Mouse (Mus musculus) layer of hippocampus, postnatal 10 days (tissue): ENCODE data around the gene Slc19a1. TPM values are rescaled to one million over a fixed set of nuclear protein-coding genes. Genes with fewer than 3 reads are reported as not detected.

ENCODE experiments used
- DNase-seq, 2 experiments: peaks; one replicate each; pipeline ENCODE4 v3.0.0; 2021; ENCODE audit warnings: low spot score in 2 of 2
- total RNA-seq, 2 experiments: library from RNA; stranded (reverse); gene quantifications; 2 replicates each; pipeline ENCODE4 v1.2.3; 2021

The Slc19a1 gene
- total RNA-seq, 2 experiments from 2014 or later, result 26.5 to 26.7 TPM

DNA sequence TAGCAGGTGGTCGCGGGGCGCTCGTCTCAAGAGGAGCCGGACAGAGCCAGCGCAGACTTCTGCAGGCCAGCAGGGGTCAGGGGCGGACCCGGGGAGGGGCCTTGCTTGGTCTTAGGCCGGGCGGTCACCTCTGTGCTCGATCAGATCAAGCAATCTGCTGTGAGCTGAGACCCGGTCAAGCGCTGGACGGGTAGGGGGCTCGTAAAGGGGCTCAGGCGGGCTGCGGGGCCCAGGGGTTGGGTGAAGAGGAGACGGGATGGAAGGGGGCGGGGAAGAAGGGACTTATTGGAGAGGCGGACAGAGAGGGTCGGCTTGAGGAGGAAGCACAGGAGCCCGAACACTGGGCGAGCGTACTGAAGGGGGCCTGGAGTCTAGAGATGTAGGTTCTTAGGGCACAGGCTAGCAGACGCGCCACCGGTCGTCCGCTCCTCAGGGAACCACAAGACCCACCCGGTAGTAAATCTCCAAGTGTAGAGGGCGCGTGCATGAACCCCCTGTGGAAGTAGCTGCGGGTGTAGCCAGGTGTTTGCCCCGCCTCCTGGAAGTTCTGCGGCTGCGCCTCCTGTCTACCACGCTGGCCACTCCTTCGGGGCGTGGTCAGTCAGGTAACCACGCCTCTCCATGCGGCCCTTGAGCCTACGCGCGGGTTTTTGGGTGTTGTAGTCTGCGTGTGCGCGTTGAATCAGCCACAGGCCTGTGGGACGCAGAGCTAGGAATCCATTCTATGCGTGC lies 716 bp downstream of the Slc19a1 start:
- peak; percentile 91 to 95 for DNase-seq

DNA sequence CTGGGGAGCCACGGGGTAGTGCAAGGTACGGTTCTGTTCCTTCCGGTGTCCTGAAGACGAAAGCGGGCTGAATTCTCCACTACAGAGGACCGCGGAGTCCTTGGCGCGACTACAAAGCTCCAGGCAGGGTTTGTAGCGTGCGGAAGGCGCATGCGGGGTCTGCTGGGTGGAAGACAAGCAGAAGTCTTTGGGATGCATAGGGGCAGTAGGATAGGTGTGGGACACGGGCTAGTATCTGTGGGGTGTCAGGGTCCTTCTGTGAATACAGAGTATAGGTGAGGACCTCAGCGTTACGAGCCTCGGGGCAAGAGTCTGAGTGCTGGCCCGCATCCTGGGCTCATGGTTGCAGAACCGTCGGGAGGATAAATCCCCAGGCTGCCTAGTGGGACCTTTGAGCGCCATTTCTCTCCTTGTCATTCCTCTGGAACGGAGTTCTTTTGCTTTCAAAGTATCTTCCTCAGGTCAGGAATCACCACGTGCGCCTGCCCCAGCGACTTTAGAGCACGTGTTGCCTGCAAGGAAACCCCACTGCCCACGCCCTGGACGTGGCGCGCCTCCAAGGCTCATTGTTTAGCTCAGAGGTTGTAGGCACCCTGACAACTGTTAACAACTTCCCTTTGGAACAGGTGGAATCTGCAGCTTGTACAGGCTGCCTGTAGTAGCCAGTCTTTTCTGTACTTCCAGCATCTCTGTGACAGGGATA lies 1.4 kb downstream of the Slc19a1 start:
- peak; percentile 61 to 71 for DNase-seq

DNA sequence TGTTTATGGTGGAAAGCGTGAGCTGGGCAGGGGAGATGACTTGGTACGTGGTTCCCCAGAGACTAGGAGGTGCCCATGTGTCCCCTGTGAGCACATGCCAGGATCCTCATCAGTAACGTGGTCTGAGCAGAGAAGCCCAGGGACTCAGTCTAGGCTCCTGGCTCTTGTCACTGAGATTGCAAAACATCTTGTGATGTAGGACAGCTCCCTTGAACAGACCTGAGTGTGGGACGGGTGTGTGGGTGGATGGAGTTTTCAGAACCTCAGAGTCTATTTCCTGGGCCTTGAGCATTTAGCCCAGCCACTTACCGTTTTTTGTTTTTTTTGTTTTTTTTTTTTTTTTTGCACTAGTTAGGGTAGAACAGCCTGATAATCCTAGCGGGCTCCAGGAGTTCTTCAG lies 3.4 kb downstream of the Slc19a1 start:
- no peak for DNase-seq

DNA sequence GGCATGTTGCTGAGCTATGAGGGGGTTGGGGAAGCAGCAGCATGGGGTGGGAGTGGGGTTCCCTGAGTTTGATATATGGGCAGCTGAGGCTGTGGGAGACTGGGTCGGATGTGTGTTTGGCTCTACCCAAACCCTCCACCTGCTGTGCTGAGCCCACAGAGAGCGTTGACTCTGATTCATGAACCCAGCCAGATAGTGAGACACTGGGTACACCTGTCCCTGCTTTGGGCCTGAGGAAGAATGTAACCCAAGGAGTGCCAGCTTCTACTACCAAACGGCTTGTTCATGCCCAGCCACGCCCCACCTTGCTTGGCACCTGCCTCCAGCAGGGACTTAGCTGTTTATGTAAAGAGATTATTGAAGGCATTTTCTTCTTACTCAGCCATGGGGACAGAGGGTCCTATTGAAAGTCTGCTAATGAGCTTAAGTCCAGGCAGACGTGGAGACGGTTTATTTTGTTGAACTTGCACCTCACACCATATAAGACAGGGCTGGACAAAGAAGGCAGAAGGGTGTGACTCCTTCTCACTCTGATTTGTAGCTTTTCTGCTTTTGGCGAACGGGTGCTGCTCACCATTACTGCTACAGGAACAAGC lies 6.6 kb downstream of the Slc19a1 start:
- no peak for DNase-seq

DNA sequence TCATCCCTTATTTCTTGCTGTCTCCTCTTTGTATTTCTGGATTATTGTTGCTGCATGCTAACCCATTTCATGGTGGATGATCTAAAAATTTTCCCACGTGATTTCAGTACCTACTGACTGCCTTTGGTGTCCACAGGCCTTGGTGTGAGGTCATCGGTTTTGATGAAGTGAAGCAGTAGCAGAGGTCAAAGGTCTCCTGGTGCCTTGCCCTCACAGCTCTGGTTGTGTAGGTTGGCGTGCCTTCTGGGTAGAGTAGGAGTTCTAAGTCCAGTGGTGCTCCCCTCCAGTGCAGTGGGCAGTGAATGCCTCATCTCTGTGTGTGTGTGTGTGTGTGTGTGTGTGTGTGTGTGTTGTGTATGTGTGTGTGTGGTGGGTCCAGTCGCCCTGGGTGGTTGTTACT lies 16.2 kb downstream of the Slc19a1 start:
- DNase-seq, result no peak

DNA sequence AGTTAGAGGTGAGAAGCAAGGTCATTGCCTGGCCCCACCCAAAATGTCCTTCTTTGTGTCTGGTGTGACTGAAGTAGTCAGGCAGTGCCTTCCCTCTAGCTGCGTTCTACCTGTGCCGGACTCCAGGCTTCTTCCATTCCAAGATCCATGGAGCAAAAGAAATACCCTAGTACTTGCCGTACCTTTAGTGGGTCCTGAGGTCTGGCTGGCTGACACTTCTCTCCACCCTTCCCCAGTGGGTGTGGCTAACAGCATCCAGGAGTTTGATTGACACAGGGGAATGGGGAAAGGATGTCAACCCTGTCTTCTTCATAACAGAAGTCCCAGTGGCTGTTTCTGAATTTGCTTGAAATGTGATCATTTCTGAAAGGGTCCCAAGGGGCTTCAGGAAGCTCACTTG lies 16.6 kb downstream of the Slc19a1 start:
- DNase-seq, result no peak

DNA sequence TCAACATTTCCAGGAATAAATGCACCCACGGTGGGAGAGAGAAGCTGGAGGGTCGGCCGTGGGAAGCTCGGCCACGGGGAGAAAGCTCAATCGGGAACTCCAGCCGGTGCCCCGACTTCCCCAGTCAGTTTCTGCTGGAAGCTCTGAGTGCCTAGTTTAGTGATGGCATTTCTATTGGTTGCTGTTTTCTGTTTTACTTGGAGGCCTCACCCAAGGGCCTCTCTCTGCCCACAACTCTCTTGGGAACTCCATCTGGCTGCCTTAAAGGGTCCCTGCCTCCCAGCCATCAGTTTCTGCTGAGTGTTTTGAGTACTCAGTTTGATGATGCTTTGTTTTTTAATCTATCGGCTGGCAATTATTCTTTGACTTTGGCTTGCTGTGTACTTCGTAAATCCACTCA lies 24.7 kb downstream of the Slc19a1 start:
- DNase-seq, result no peak

DNA sequence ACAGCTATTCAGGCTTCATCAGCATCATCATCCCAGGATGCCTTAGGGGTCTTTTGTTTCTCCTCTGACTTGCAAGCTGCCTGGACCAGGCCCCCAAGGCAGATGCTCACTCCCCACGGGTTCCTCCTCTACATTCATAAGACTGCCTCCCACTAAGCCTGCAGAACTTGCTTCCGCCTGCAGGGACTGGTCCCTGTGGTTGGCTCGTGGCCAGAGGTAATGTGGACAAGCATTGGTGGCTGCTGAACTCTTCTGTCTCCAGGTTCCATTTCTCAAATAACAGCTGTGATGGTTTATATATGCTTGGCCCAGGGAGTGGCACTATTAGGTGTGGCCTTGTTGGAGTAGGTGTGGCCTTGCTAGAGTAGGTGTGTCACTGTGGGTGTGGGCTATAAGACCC lies 29.4 kb downstream of the Slc19a1 start:
- DNase-seq, result no peak

DNA sequence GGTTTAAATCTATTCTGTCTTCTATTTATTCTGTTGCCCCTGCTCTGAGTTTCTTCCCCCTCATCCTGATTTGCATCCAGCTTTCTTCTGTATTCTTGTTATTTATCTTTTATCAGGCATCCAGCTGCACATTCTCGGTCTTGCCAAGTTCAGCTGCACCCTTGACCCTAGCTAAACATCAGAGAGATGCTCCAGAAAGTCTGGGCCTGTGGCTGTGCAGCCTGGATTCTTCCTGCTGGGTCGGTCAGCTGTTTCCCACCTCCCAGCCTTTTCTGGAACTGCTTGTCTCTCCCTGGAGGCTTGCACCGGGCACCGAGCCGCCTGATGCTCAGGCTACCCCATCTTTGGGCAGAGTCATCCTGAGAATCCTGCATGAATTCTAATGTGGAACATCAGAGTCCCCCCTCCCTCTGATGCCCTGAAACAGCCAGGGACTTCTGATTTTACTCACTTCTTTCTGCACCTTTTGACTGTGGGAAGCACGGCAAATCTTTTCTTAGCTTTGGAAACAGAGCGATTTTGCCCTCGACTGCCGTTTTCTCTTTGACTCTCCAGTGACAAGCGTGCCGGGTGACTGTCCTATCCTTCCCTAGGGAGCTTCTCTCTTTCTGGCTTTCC lies 30.5 kb downstream of the Slc19a1 start:
- peak in 1 of 2 experiments; percentile 22 for DNase-seq

DNA sequence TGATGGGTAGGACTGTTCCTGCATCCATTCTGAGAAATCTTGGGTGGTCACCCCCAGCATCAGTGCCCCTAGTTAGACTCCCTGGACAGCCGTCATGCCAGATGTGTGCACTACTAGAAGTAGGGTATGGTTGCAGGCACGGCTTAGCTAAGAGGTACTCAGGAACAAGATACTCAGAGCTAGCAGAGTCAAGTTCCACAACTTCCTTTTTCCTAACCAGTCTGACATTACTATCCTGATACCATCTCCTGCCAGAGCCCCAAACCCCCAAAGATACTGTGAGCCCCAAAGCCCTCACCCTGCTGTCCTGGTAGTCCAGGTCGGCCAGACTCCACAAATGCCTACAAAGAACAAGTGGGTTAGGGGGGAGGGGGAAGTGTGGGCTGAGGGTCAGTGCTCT lies 32.2 kb downstream of the Slc19a1 start:
- DNase-seq, result no peak

DNA sequence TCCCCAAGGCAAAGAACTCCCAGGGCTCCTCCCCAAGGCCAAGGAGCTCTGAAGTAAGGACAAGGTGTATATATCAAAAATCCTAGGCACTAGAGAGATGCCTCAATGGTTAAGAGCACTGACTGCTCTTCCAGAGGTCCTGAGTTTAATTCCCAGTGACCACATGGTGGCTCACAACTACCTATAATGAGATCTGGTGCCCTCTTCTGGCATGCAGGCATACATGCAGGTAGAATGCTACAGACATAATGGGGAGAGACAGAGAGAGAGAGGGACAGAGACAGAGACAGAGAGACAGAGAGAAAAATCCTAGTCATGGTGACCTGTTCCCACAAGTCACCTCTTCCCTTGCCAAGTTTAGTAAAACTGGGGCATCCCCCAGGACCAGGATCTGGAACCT lies 32.6 kb downstream of the Slc19a1 start:
- no peak for DNase-seq

DNA sequence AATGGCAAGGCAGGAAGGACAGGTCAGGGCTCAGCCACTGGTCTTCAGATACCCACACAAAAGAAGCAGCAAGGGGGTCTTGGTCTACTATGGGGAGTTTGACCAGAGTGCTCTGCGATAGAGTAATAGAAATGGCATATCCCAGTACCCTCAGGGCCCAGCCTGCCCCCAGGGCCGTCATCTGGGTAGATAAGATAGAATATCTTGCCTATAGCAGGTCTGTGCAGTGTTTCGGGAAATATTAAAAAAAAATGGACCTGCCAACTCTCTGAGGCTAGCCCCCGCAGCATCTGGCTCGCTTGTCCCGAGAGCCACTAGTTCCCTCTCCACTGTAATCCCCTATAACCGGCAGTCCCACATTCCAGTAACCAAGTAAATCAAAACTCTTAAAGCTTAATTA lies 36.4 kb downstream of the Slc19a1 start:
- DNase-seq, result no peak

DNA sequence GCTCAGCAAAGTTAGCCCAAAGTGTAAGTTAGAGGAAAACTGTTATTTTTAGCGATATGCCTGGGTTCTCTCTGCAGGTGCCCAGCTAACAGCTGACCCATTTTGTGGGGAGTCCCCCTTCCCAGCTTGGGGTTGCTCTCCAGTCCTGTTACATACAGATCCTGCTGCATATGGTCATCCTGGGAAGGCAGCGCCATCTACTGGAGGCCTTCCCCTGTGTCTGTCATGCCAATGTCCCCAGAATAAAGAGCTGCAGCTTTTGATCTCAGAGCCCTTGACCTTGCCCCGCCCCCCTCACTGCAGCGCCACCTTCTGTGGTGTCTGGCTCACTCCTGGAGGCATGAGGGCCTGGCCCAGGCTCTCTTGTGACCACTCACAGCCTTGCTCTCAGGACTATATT lies 38.0 kb downstream of the Slc19a1 start:
- peak; percentile 49 to 69 for DNase-seq

DNA sequence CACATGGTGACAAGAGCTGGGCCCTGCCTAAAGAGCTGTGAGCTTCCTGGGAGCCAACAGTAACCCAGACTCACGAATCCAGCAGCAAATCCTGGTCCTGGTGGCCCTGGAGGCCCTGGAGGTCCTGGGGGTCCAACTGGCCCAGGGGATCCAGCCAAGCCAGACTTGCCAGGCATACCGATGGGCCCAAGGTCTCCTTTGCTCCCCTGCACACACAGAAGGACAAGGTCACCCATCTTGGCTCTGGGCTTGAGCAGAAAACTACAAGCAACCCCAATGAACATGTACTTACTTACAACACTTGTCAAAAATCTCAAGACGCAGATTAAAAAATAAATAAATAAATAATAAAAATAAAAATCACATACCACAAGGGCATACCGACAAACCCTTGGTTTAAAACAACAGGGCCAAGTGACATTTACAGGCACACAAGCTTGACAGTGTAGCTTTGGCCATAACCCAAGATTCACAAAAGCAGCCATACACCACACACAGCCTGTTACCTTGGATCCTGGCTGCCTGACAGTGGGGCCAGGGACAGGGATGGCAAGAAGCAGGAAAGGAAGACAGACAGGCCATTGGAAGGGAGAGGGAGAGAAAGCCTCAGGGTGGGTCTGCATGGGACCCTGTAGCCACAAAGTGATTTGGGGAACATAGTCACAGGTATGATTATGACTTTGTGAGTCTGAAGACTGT lies 42.4 kb downstream of the Slc19a1 start:
- no peak for DNase-seq

DNA sequence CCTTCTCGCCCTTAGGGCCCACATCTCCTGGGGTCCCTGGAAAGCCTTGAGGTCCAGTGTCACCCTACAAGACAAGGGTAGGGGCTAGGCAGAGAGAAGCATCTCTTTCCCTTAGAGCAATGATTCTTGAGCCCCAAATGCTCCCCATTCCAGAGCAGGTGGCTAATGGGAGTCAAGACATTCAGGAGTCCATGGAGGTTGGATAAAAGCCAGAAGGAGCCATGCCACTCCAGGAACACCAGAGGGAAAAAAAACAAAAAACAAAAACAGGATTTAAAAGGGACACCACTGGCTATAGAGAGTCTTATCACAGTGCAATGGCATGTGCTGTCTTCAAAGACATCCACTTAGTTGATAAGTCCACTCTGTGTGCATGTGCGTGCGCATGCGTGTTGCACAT lies 46.4 kb downstream of the Slc19a1 start:
- DNase-seq, result no peak

DNA sequence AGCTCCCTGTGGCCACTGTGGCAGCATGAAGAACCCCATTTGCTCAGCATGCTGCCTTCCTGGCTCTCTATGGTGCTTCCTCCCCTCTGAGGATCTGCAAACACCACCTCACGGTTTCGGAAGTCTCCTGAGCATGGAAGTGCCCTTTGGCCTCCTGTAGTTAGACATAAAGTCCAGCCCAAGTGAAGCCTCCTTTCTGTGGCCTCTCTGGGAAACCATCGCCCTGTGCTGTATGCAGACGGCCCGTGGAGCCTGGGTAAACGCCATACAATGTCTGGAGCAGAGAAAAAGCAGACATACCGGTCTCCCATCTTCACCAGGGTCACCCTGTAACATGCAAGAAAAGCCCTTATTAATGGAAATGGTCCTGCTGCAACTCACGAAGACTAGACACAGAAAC lies 46.9 kb downstream of the Slc19a1 start:
- no peak for DNase-seq

DNA sequence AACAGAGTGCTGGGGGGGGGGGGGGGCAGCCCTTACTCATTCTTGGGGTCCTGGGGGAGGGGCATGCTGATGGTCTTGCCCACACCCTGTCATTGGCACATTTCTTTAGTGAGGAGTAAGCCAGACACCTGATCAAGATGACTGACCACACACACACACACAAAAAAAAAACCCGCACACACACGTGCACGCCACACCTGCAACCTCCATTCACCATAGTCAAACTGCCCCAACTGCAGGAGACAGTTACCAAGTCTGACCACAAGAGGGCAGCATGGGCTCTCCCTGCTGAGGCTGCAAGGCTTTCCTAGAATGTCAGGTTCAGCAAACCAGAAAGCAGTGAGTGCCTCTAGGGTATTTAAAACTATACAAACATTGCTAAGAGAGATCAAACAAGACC lies 50.4 kb downstream of the Slc19a1 start:
- DNase-seq, result peak; percentile 85 to 87

DNA sequence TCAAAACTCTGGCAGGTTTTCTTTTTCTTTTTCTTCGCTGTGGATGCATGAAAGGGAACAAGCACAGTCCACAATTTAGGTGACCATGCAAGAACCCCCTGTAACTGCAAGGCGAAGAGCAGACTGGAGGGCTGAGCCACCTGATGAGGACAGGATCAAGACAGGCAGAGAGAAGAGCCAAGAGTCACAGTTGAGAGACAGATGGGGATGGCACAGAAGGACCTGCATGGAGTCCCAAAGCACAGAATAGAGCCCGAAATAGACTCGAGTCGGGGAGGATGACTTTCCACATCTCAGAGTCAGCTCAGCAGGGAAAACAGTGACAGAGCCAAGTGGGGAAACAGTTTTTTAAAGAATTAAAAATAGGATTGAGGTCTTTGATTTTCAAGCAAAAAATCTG lies 50.9 kb downstream of the Slc19a1 start:
- DNase-seq, result no peak

DNA sequence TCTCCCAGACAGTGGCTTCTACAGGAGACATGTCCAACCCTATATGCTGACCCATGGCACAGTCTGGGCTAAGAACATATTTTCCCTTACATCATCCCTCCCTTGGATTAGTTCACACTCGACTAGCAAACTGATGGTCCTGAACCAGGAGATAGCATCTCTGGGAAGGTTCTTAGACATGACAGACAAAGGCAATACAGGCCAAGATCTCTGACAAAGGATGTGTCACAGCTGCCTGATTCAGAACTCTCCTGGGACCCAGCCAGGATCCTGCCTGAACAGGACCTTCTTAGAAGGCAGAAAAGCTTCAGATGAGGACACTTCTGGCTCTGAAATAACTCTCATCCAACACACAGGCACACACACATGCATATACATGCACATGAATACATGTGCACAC lies 52.5 kb downstream of the Slc19a1 start:
- DNase-seq, result no peak

DNA sequence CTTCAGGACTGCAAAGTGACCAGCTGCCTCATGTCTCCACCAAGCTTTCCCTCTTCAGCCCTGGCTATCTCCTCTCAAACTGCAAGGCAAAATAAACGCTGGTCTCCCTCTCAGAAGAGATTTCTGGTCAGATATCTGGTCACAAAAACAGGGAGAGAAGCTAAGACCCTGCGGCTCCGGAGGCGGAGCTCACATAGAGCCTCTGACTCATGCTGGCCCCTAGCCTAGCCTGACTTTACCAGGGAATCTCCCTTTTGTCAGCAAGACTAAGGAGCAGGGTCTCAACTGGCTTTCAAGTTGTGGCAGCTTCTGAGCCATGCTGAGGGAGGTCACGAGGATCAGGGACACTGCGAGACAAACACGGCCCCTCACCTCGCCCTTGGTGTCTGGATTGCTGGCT lies 57.3 kb downstream of the Slc19a1 start:
- DNase-seq, result no peak

DNA sequence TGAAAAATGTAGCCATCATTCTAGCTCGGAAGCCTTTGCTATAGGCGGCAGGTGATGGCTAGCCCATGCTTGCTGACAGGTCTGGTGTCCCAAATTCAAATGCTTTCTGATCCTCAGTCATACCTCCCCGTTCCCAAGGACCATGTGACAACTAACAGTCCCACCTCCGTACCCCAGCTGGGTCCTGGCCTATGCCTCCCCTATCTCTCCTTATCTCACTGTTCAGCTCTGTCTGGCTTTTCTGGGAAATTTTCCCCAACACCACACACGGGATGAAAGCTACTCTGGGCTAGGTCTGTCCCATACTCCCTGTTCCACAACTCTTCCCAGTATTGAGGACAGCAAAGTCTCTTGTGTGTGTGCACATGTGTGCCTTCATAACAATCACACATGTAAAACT lies 58.0 kb downstream of the Slc19a1 start:
- no peak for DNase-seq
